Mouse (Mus musculus): ENCODE data around the gene Slc25a33.

- TF ChIP-seq CTCF (IDR thresholded peaks at IDR 0.05) (no peak), POLR2A (IDR thresholded peaks at IDR 0.05; ENCODE audit: insufficient read depth, low read depth, low read length) (no peak)
These were observed 24.0 kb upstream of the Slc25a33 start for GRCm38 (mm10) chr4:149798116-149798515.
